Mouse (Mus musculus) C2C12 (cell line): ENCODE results near the gene Gsdme.

Experiments used
- CTCF ChIP-seq: IDR thresholded peaks from one replicate; pipeline ENCODE4 v1.5.1; 2011; ENCODE audit not compliant: control insufficient read depth, insufficient read depth, insufficient read length
- FOSL1 ChIP-seq: IDR thresholded peaks from one replicate; pipeline ENCODE4 v1.8.0; 2011; ENCODE audit warnings: mild to moderate bottlenecking, low read length; ENCODE audit not compliant: poor library complexity, insufficient read depth, severe bottlenecking
- MAX ChIP-seq: IDR thresholded peaks from one replicate; pipeline ENCODE4 v1.6.1; 2011; ENCODE audit warnings: mild to moderate bottlenecking, control low read depth

DNA sequence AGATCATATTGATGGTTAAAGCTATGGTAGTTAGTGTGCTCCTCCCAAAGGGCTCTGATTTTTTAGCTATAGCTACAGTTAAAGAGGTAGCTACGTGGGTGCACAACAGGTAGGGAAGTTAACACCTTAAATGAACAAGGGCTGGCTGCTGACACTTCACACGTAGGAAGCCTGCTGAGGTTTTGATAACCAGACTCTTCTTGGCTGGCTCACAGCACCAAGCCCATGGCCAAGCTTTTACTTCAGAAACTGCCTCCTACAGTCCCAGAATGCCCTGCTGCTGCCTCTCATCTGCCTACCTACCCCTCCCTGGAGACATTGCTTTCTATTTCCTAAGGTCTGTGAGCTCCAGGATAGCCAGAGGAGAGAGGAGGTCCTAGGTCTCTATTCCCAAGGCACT is 25.7 kb downstream of the Gsdme start:
- TF ChIP-seq CTCF (no peak), FOSL1 (no peak), MAX (no peak)
